Mouse (Mus musculus) forebrain, postnatal 0 days (tissue): Measurements from ENCODE around the gene Myo18a. TPM values are rescaled to one million over a fixed set of nuclear protein-coding genes. Genes with fewer than 3 reads are reported as not detected.

ENCODE experiments used
- ATAC-seq: fragments of 200-750 bp; cut with Nextera tagmentation; 2 replicates; pipeline ENCODE4 v1.8.0; 2017; ENCODE audit warnings: mild to moderate bottlenecking, moderate library complexity
- DNase-seq: peaks from one replicate; pipeline ENCODE4 v3.0.0-alpha.2; 2015
- H3K27ac ChIP-seq: fragments of 300-500 bp; sonication (generic); 2 replicates; pipeline ENCODE4 v1.5.1; 2014; ENCODE audit warnings: low read depth, mild to moderate bottlenecking, antibody characterized with exemption, low read length, moderate library complexity, mixed read lengths
- H3K27me3 ChIP-seq: fragments of 300-500 bp; sonication (generic); 2 replicates; pipeline ENCODE4 v1.6.1; 2014; ENCODE audit warnings: mild to moderate bottlenecking, low read length, mixed read lengths; ENCODE audit not compliant: insufficient read depth
- H3K36me3 ChIP-seq: fragments of 300-500 bp; sonication (generic); 2 replicates; pipeline ENCODE4 v1.6.1; 2014; ENCODE audit warnings: mild to moderate bottlenecking, moderate library complexity; ENCODE audit not compliant: insufficient read depth
- H3K4me1 ChIP-seq: fragments of 300-500 bp; sonication (generic); 2 replicates; pipeline ENCODE4 v1.6.1; 2014; ENCODE audit warnings: antibody characterized with exemption; ENCODE audit not compliant: insufficient read depth
- H3K4me2 ChIP-seq: fragments of 300-500 bp; sonication (generic); 2 replicates; pipeline ENCODE4 v1.6.1; 2014; ENCODE audit warnings: low read depth, mild to moderate bottlenecking, moderate library complexity
- H3K4me3 ChIP-seq: fragments of 300-500 bp; sonication (generic); 2 replicates; pipeline ENCODE4 v1.5.1; 2014; ENCODE audit warnings: low read depth, low read length, mixed read lengths
- H3K9ac ChIP-seq: fragments of 300-500 bp; sonication (generic); 2 replicates; pipeline ENCODE4 v1.6.1; 2014; ENCODE audit warnings: mild to moderate bottlenecking
- H3K9me3 ChIP-seq: fragments of 300-500 bp; sonication (generic); 2 replicates; pipeline ENCODE4 v1.6.1; 2016; ENCODE audit warnings: low read length
- CTCF ChIP-seq: sonication (generic); IDR thresholded peaks from 2 replicates; pipeline ENCODE4 v1.5.1; 2016; ENCODE audit warnings: antibody characterized with exemption, control low read depth, low read depth
- WGBS: fragments of 180-500 bp; shearing (Covaris S2); extraction: QIAGEN DNeasy Blood & Tissue Kit; methylation state at CpG from one replicate; pipeline ENCODE4 v1.1.7; 2014; 5-methylcytosine and 5-hydroxymethylcytosine counted together
- polyA plus RNA-seq: library from polyadenylated mRNA; unstranded; fragments of >200 nt; fragmentation: Nextera tagmentation; extraction: Ambion mirVana; gene quantifications from 2 replicates; pipeline ENCODE4 v1.2.1, GENCODE M21; 2015
- total RNA-seq: library from RNA; depleted of rRNA; stranded (reverse); fragments of >200 nt; gene quantifications from 2 replicates; pipeline ENCODE4 v1.2.3, GENCODE M21; 2014

Myo18a gene
- total and polyA plus RNA-seq, 2 experiments from 2014 or later = 33.8 to 85.2 TPM

- no peaks in the 10 kb centered on the region for H3K36me3 ChIP-seq
- DNase-seq = no peak
- no peak for ATAC-seq
- H3K27me3 ChIP-seq = no peaks in the 10 kb centered on the region
- 59% methylated on average over 3 of the region's 3 CpGs for WGBS
- peak overlapping the region; percentile 81; the same call in 1 of the 2 replicates for H3K27ac ChIP-seq
- H3K4me2 ChIP-seq = no peak overlapping the region
- peaks cover 61% of the 10 kb centered on the region for H3K4me1 ChIP-seq
- no peak overlapping the region for H3K4me3 ChIP-seq
- no peaks in the 10 kb centered on the region for H3K9me3 ChIP-seq
- no peak for TF ChIP-seq CTCF
- peak overlapping the region; percentile 35; the same call in 1 of the 2 replicates for H3K9ac ChIP-seq
Measured at GRCm38 (mm10) chr11:77873116-77873515, 110.1 kb downstream of the Myo18a start.

GRCm38 (mm10) chr11:77874685-77875231, 111.7 kb downstream of the Myo18a start:
- Histone ChIP-seq H3K27me3 (no peaks in the 10 kb centered on the region), H3K36me3 (no peaks in the 10 kb centered on the region), H3K4me1 (peaks cover 57% of the 10 kb centered on the region), H3K27ac (0 out of 2 replicates have a peak overlapping the region, but pooled peaks have one; percentile 81), H3K9ac (no peak overlapping the region), H3K4me2 (no peak overlapping the region), H3K9me3 (no peaks in the 10 kb centered on the region), H3K4me3 (no peak overlapping the region)
- TF ChIP-seq CTCF = no peak; the same call in 1 of the 2 replicates
- ATAC-seq (no peak), DNase-seq (no peak)
- WGBS = 36% methylated on average over 6 of the region's 6 CpGs

GRCm38 (mm10) chr11:77875269-77875668, 112.2 kb downstream of the Myo18a start:
- peak overlapping the region; percentile 81; the same call in 1 of the 2 replicates for H3K27ac ChIP-seq
- H3K36me3 ChIP-seq = no peaks in the 10 kb centered on the region
- ATAC-seq (peak; percentile 18; the same call in 1 of the 2 replicates), DNase-seq (no peak)
- no peak overlapping the region for H3K4me2 ChIP-seq
- TF ChIP-seq CTCF = no peak; the same call in 1 of the 2 replicates
- no peak overlapping the region for H3K9ac ChIP-seq
- H3K4me3 ChIP-seq = no peak overlapping the region
- H3K9me3 ChIP-seq = no peaks in the 10 kb centered on the region
- peaks cover 56% of the 10 kb centered on the region for H3K4me1 ChIP-seq
- H3K27me3 ChIP-seq = no peaks in the 10 kb centered on the region
- 12% methylated on average over 5 of the region's 5 CpGs for WGBS

DNA sequence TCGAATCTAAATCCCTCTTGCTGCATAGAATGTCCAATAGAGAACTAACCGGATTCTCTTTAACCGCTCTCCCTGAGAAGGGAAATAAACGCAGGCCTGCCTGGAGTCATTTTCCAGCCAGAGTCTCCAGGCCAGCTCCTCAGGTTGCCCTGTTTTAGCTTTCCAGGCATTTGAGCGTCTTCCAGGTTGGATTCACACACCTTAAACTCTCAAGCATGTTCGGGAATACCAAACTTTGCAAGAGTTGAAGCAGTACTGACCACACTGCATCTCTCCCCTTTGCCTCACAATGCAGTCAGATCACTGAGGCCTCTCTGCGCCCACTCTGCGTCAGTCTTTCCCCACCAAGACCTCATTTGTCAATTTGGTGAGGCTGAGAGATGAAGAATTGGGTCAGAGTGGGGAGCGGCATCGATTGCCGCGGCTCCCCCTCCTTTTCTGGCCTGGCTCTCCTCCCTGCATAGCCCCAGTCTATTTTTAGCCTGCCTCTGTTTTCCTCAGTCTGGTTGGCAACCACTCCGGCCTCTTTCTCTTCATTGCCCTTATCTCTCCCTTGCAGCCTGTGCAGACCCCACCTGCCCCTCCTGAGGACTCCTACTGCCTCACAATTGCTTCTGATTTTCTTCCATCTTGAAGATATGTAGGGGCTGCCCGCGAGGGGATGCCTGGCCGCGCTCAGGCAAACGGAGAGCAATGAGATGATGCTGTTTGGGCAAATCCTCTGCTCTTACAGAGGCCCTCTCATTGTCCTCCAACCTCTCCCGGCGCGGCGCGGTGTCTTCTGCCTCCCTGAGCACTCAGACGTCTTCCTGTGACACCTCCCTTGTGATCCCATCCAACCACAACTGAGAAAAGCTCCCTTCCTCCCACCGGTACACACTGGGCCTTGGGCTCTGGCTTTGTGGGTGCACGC, 113.1 kb downstream of the Myo18a start:
- peaks cover 48% of the 10 kb centered on the region for H3K4me1 ChIP-seq
- no peak overlapping the region for H3K4me3 ChIP-seq
- H3K27me3 ChIP-seq = no peaks in the 10 kb centered on the region
- DNase-seq (no peak), ATAC-seq (0 out of 2 replicates have a peak, but pooled peaks have one; percentile 4)
- WGBS = 30% methylated on average over 26 of the region's 26 CpGs
- no peak for TF ChIP-seq CTCF
- no peaks in the 10 kb centered on the region for H3K36me3 ChIP-seq
- H3K27ac ChIP-seq = peak overlapping the region; percentile 81
- H3K9ac ChIP-seq = no peak overlapping the region
- H3K9me3 ChIP-seq = no peaks in the 10 kb centered on the region
- no peak overlapping the region for H3K4me2 ChIP-seq

DNA sequence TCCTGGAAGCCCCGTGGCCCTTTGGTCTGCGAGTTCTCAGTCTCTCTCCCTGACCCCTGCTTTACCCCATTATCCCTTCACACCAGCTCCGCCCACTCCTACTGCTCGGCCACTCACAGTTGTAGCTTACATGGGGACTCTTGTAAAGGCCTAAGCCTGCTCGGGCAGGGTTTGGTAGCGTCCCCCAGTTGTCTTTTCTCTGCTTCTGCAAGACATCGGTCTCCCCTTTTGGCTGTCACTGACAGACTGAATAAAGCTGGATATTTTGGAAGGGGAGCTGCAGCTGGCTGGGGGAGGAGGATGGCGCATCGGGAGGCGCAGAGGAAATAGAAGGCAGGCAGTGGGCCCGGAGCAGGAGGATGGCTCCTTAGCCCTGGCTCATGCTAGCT, 113.7 kb downstream of the Myo18a start:
- no peak for DNase-seq
- WGBS = 41% methylated on average over 11 of the region's 11 CpGs
- H3K9ac ChIP-seq = no peak overlapping the region
- H3K27ac ChIP-seq = peak overlapping the region; percentile 81
- no peak for TF ChIP-seq CTCF
- H3K4me1 ChIP-seq = peaks cover 43% of the 10 kb centered on the region
- ATAC-seq = no peak
- H3K4me3 ChIP-seq = no peak overlapping the region
- no peaks in the 10 kb centered on the region for H3K9me3 ChIP-seq
- no peaks in the 10 kb centered on the region for H3K36me3 ChIP-seq
- H3K4me2 ChIP-seq = no peak overlapping the region
- H3K27me3 ChIP-seq = no peaks in the 10 kb centered on the region

- 60% methylated on average over 10 of the region's 10 CpGs for WGBS
- H3K27ac ChIP-seq = no peak overlapping the region
- no peak for TF ChIP-seq CTCF
Measured at GRCm38 (mm10) chr11:77884524-77885245, 121.6 kb downstream of the Myo18a start.

More at GRCm38 (mm10) chr11:77884524-77885245, 121.6 kb downstream of the Myo18a start:
- no peaks in the 10 kb centered on the region for H3K36me3 ChIP-seq
- H3K4me3 ChIP-seq = no peak overlapping the region
- H3K27me3 ChIP-seq = no peaks in the 10 kb centered on the region
- peaks cover 25% of the 10 kb centered on the region for H3K4me1 ChIP-seq
- ATAC-seq = no peak
- H3K9me3 ChIP-seq = no peaks in the 10 kb centered on the region
- no peak overlapping the region for H3K9ac ChIP-seq
- DNase-seq = no peak
- H3K4me2 ChIP-seq = no peak overlapping the region
